Mouse (Mus musculus): Measurements from ENCODE around the gene Adck2. TPM values are rescaled to one million over a fixed set of nuclear protein-coding genes. Genes with fewer than 3 reads are reported as not detected.

Gene Adck2
- polyA plus RNA-seq, 1 experiment from 2014 or later = 42.6 TPM

GRCm38 (mm10) chr6:39604565-39604964 is 30.9 kb downstream of the Adck2 start:
- Histone ChIP-seq H3K4me1 (ENCODE audit: control insufficient read depth, insufficient read depth, low read depth, low read length) (no peaks in the 10 kb centered on the region), H3K36me3 (ENCODE audit: control insufficient read depth, insufficient read depth, low read length) (peaks cover 12% of the 10 kb centered on the region), H3K9ac (ENCODE audit: low read depth, low read length) (no peak overlapping the region), H3K27me3 (replicated peaks; ENCODE audit: control insufficient read depth, insufficient read depth, low read length) (no peaks in the 10 kb centered on the region), H3K4me3 (ENCODE audit: low read length) (no peak overlapping the region), H3K27ac (ENCODE audit: low read depth, low read length) (no peak overlapping the region), H3K4me2 (ENCODE audit: low read length) (no peak overlapping the region), H3K9me3 (ENCODE audit: control insufficient read depth, low read length) (no peaks in the 10 kb centered on the region)
- no peak for ATAC-seq
- WGBS = 76% methylated on average over 5 of the region's 5 CpGs

GRCm38 (mm10) chr6:39606056-39606455 is 32.4 kb downstream of the Adck2 start:
- no peak overlapping the region for H3K27ac ChIP-seq (ENCODE audit: low read depth, low read length)
- 85% methylated on average over 6 of the region's 6 CpGs for WGBS
- no peaks in the 10 kb centered on the region for H3K9me3 ChIP-seq (ENCODE audit: control insufficient read depth, low read length)
- H3K4me3 ChIP-seq (ENCODE audit: low read length) = no peak overlapping the region
- H3K4me2 ChIP-seq (ENCODE audit: low read length) = no peak overlapping the region
- no peaks in the 10 kb centered on the region for H3K27me3 ChIP-seq (replicated peaks; ENCODE audit: control insufficient read depth, insufficient read depth, low read length)
- no peaks in the 10 kb centered on the region for H3K4me1 ChIP-seq (ENCODE audit: control insufficient read depth, insufficient read depth, low read depth, low read length)
- peaks cover 4% of the 10 kb centered on the region; the same call in 1 of the 2 replicates for H3K36me3 ChIP-seq (ENCODE audit: control insufficient read depth, insufficient read depth, low read length)
- no peak for ATAC-seq
- H3K9ac ChIP-seq (ENCODE audit: low read depth, low read length) = no peak overlapping the region

GRCm38 (mm10) chr6:39606862-39607261 is 33.2 kb downstream of the Adck2 start:
- H3K27ac ChIP-seq (ENCODE audit: low read depth, low read length) = no peak overlapping the region

GRCm38 (mm10) chr6:39607365-39607764 is 33.7 kb downstream of the Adck2 start:
- Histone ChIP-seq H3K36me3 (ENCODE audit: control insufficient read depth, insufficient read depth, low read length) (peaks cover 4% of the 10 kb centered on the region; the same call in 1 of the 2 replicates), H3K27me3 (replicated peaks; ENCODE audit: control insufficient read depth, insufficient read depth, low read length) (no peaks in the 10 kb centered on the region), H3K4me3 (ENCODE audit: low read length) (no peak overlapping the region), H3K4me2 (ENCODE audit: low read length) (no peak overlapping the region), H3K9me3 (ENCODE audit: control insufficient read depth, low read length) (no peaks in the 10 kb centered on the region), H3K9ac (ENCODE audit: low read depth, low read length) (no peak overlapping the region), H3K27ac (ENCODE audit: low read depth, low read length) (no peak overlapping the region), H3K4me1 (ENCODE audit: control insufficient read depth, insufficient read depth, low read depth, low read length) (no peaks in the 10 kb centered on the region)
- ATAC-seq = no peak
- 73% methylated on average over 5 of the region's 5 CpGs for WGBS

More at GRCm38 (mm10) chr6:39606862-39607261, 33.2 kb downstream of the Adck2 start:
- no peak for ATAC-seq
- Histone ChIP-seq H3K9ac (ENCODE audit: low read depth, low read length) (no peak overlapping the region), H3K4me1 (ENCODE audit: control insufficient read depth, insufficient read depth, low read depth, low read length) (no peaks in the 10 kb centered on the region), H3K36me3 (ENCODE audit: control insufficient read depth, insufficient read depth, low read length) (peaks cover 4% of the 10 kb centered on the region; the same call in 1 of the 2 replicates), H3K4me3 (ENCODE audit: low read length) (no peak overlapping the region), H3K4me2 (ENCODE audit: low read length) (no peak overlapping the region), H3K27me3 (replicated peaks; ENCODE audit: control insufficient read depth, insufficient read depth, low read length) (no peaks in the 10 kb centered on the region), H3K9me3 (ENCODE audit: control insufficient read depth, low read length) (no peaks in the 10 kb centered on the region)
- 77% methylated on average over 3 of the region's 3 CpGs for WGBS

- no peak for ATAC-seq
- Histone ChIP-seq H3K27ac (ENCODE audit: low read depth, low read length) (no peak overlapping the region), H3K9ac (ENCODE audit: low read depth, low read length) (no peak overlapping the region), H3K4me3 (ENCODE audit: low read length) (no peak overlapping the region), H3K36me3 (ENCODE audit: control insufficient read depth, insufficient read depth, low read length) (peaks cover 4% of the 10 kb centered on the region; the same call in 1 of the 2 replicates), H3K9me3 (ENCODE audit: control insufficient read depth, low read length) (no peaks in the 10 kb centered on the region), H3K4me1 (ENCODE audit: control insufficient read depth, insufficient read depth, low read depth, low read length) (no peaks in the 10 kb centered on the region), H3K27me3 (replicated peaks; ENCODE audit: control insufficient read depth, insufficient read depth, low read length) (no peaks in the 10 kb centered on the region), H3K4me2 (ENCODE audit: low read length) (no peak overlapping the region)
- 68% methylated on average over 2 of the region's 2 CpGs for WGBS
These were observed 36.5 kb downstream of the Adck2 start for GRCm38 (mm10) chr6:39610207-39610606.

- no peak overlapping the region for H3K27ac ChIP-seq (ENCODE audit: low read depth, low read length)
- no peaks in the 10 kb centered on the region for H3K27me3 ChIP-seq (replicated peaks; ENCODE audit: control insufficient read depth, insufficient read depth, low read length)
- no peaks in the 10 kb centered on the region for H3K9me3 ChIP-seq (ENCODE audit: control insufficient read depth, low read length)
- 90% methylated on average over 2 of the region's 2 CpGs for WGBS
- ATAC-seq = no peak
- no peak overlapping the region for H3K9ac ChIP-seq (ENCODE audit: low read depth, low read length)
- no peak overlapping the region for H3K4me2 ChIP-seq (ENCODE audit: low read length)
- no peaks in the 10 kb centered on the region for H3K4me1 ChIP-seq (ENCODE audit: control insufficient read depth, insufficient read depth, low read depth, low read length)
- H3K4me3 ChIP-seq (ENCODE audit: low read length) = no peak overlapping the region
- peaks cover 6% of the 10 kb centered on the region for H3K36me3 ChIP-seq (ENCODE audit: control insufficient read depth, insufficient read depth, low read length)
These were observed 37.6 kb downstream of the Adck2 start for GRCm38 (mm10) chr6:39611296-39611695.

Other genes with a start within 250 kb of the Adck2 start
- 57.9 and 60.1 TPM in 2 replicates for gene Slc37a3, start 196.2 kb upstream of the Adck2 start, polyA plus RNA-seq (2015; fragmentation: Nextera tagmentation; extraction: Ambion mirVana)
- gene Rab19, start 192.7 kb upstream of the Adck2 start, polyA plus RNA-seq (2015; fragmentation: Nextera tagmentation; extraction: Ambion mirVana) = 0.13 and 0.35 TPM in 2 replicates
- gene Mkrn1, start 153.4 kb upstream of the Adck2 start, polyA plus RNA-seq (2015; fragmentation: Nextera tagmentation; extraction: Ambion mirVana) = 237 and 243 TPM in 2 replicates
- 12.8 and 17.6 TPM in 2 replicates for gene Dennd2a, start 16.0 kb upstream of the Adck2 start, polyA plus RNA-seq (2015; fragmentation: Nextera tagmentation; extraction: Ambion mirVana)
- gene Gm42420, start 11.9 kb downstream of the Adck2 start, polyA plus RNA-seq (2015; fragmentation: Nextera tagmentation; extraction: Ambion mirVana) = 1.6 and 1.9 TPM in 2 replicates
- gene Ndufb2, start 18.7 kb downstream of the Adck2 start, polyA plus RNA-seq (2015; fragmentation: Nextera tagmentation; extraction: Ambion mirVana) = 482 and 563 TPM in 2 replicates
- gene Braf, start 151.6 kb downstream of the Adck2 start, polyA plus RNA-seq (2015; fragmentation: Nextera tagmentation; extraction: Ambion mirVana) = 20.7 and 23.9 TPM in 2 replicates
- gene Mrps33, start 237.1 kb downstream of the Adck2 start, polyA plus RNA-seq (2015; fragmentation: Nextera tagmentation; extraction: Ambion mirVana) = 156 and 166 TPM in 2 replicates